Mouse (Mus musculus) embryonic fibroblast, embryonic 13.5 days (primary cell): Measurements from ENCODE around the gene Arl6.

Source experiments
- CTCF ChIP-seq: IDR thresholded peaks from 2 replicates; pipeline ENCODE4 v1.5.1; 2011; ENCODE audit warnings: mild to moderate bottlenecking, control low read depth, low read length, moderate library complexity, borderline replicate concordance; ENCODE audit not compliant: insufficient read depth
- POLR2A ChIP-seq: IDR thresholded peaks from 2 replicates; pipeline ENCODE4 v1.6.1; 2011; ENCODE audit warnings: low read depth, mild to moderate bottlenecking, control low read depth, low read length, moderate library complexity

DNA sequence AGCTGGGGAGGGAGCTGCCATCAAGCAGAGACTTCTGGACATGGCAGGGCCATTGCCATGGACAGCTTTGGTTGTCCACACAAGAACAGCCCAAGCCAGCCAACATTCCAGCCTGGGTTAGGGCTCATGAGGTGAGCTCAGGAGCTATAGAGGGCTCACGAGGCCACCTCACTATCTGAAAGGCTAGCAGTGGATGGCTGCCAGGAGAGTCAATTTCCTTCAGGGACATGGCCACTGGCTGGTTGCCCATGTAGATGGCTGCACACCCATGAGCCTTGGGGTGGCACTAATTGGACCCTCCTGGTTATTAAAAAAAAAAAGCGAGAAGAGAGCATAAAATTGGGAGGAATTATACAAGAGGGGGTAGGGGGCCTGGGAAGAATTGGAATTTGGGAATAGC is 4.6 kb downstream of the Arl6 start:
- TF ChIP-seq POLR2A (no peak), CTCF (no peak)
